Comparison of ENCODE assay signal across 14 mouse cellular contexts in genomic region chr7:101443093-101443492, GRCm38 (mm10). TPM values are rescaled to one million over a fixed set of nuclear protein-coding genes. Genes with fewer than 3 reads are reported as not detected.
"Had no signal": no experiment of that assay in that cellular context is flagged by ENCODE, and none has a peak within 500 bp of the region (broad histone marks: within the 10 kb centered on the region; RNA-seq: fewer than 3 reads in every experiment).

No protein-coding gene starts in this region.

- H3K4me2 ChIP-seq: liver, embryonic 11.5 days; liver, embryonic 15.5 days; neural tube, embryonic 15.5 days had no signal

- ATAC-seq: lung, postnatal 0 days had no signal

- H3K9me3 ChIP-seq: limb, embryonic 10.5 days; liver, embryonic 15.5 days; neural tube, embryonic 15.5 days had no signal

- H3K36me3 ChIP-seq: limb, embryonic 10.5 days; liver, embryonic 15.5 days; neural tube, embryonic 15.5 days had no signal

- H3K27me3 ChIP-seq: neural tube, embryonic 15.5 days had no signal

- H3K4me3 ChIP-seq: left cerebral cortex, adult 2 months; limb, embryonic 10.5 days; liver, embryonic 15.5 days; neural tube, embryonic 15.5 days had no signal

- H3K9ac ChIP-seq: liver, embryonic 15.5 days; neural tube, embryonic 15.5 days had no signal

- H3K27ac ChIP-seq: left cerebral cortex, adult 2 months; limb, embryonic 10.5 days; liver, embryonic 15.5 days; neural tube, embryonic 15.5 days; stomach, postnatal 0 days had no signal

- DNase-seq: kidney, postnatal 10 days; kidney, postnatal 4 days; lung, adult 2 months; lung, postnatal 36 days; right cerebral cortex, adult 18-20 months; right cerebral cortex, postnatal 25 days; thymus, postnatal 4 days had no signal

- H3K4me1 ChIP-seq: limb, embryonic 10.5 days; liver, embryonic 15.5 days had no signal

RNA-seq across cellular contexts. Expression of gene Gm45837, which starts 32.4 kb away (rescaled TPM):
- polyA plus RNA-seq: limb, embryonic 10.5 days; liver, embryonic 11.5 days; liver, embryonic 15.5 days had no signal
